Mouse (Mus musculus): ENCODE data around the gene Ankrd44. TPM values are rescaled to one million over a fixed set of nuclear protein-coding genes. Genes with fewer than 3 reads are reported as not detected.

Gene Ankrd44
- total and polyA plus RNA-seq, 3 experiments = 10.2 to 10.7 (median 10.2) TPM

DNA sequence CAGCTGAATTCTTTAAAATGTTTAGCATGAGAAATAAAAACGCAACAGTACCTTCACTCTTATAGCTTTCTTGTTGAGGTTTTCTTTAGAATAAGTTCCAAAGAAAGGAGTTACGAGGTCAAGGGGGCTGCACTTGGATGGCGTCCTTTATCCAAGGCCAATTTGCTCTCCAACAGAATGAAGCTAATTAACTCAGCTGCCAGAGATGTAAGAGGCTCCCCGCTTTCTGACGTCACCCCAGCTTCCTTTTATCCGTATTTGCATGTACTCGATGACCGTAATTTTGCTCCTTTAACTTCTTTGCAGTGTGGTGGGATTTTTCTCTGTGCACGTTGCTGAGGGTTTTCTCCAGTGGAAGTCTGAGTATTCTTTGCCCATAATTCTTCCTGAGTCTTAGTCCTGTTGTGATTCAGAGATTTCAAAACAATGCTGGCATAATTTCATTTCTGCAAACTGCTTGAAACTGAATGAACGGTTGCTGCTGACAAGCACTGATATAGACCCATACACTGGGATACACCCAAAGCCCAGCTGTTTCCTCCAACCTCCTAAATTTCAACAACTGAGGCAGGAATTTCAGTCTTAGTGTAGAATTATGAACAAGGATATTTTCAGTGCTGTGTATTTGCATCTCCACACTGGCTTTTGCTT, 48.6 kb downstream of the Ankrd44 start:
- no peak overlapping the region for H3K4me3 ChIP-seq
- 59% methylated on average over 10 of the region's 10 CpGs for WGBS
- no peak overlapping the region for H3K9ac ChIP-seq (ENCODE audit: low read depth, low read length)
- no peaks in the 10 kb centered on the region; the same call in 1 of the 2 replicates for H3K36me3 ChIP-seq (ENCODE audit: control insufficient read depth, insufficient read depth, low read length)
- no peaks in the 10 kb centered on the region; the same call in 1 of the 2 replicates for H3K79me2 ChIP-seq (replicated peaks; ENCODE audit: control insufficient read depth, insufficient read depth, low read length)
- no peak overlapping the region for H3K27ac ChIP-seq
- intact Hi-C loops (cut with DNase I) = no loop called here
- H3K27me3 ChIP-seq (ENCODE audit: control insufficient read depth, insufficient read depth, low read length) = no peaks in the 10 kb centered on the region
- no peak for TF ChIP-seq EP300 (IDR thresholded peaks at IDR 0.05; ENCODE audit: insufficient read depth, low read depth, low read length)
- no peak for TF ChIP-seq POLR2A (IDR thresholded peaks at IDR 0.05; ENCODE audit: insufficient read depth, low read depth, low read length)
- TF ChIP-seq CTCF (IDR thresholded peaks at IDR 0.05) = no peak
- no peak for DNase-seq
- peaks cover 2% of the 10 kb centered on the region for H3K4me1 ChIP-seq (ENCODE audit: control insufficient read depth, insufficient read depth, low read length)

DNA sequence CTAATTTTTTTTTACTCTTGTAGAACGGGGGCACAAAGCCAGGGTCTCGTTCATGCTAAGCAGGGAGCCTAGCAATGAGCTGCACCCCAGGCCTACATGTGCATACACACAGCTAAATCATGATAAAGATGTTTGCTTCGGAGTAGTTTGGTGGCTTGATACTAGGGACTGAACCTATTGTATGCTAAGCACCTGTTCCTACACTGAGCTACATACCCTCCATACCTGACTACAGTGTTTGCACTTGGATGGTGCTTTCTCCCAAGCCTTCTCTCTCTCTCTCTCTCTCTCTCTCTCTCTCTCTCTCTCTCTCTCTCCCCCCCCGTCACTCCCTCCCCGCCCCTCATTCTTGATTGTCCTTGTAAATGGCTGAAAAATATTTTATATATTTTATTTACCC, 49.2 kb downstream of the Ankrd44 start:
- intact Hi-C loops (cut with DNase I) = no loop called here
- Histone ChIP-seq H3K27me3 (ENCODE audit: control insufficient read depth, insufficient read depth, low read length) (no peaks in the 10 kb centered on the region), H3K9ac (ENCODE audit: low read depth, low read length) (no peak overlapping the region), H3K79me2 (replicated peaks; ENCODE audit: control insufficient read depth, insufficient read depth, low read length) (peaks cover 2% of the 10 kb centered on the region), H3K4me1 (ENCODE audit: control insufficient read depth, insufficient read depth, low read length) (peaks cover 4% of the 10 kb centered on the region), H3K27ac (no peak overlapping the region), H3K4me3 (no peak overlapping the region), H3K36me3 (ENCODE audit: control insufficient read depth, insufficient read depth, low read length) (no peaks in the 10 kb centered on the region; the same call in 1 of the 2 replicates)
- TF ChIP-seq EP300 (IDR thresholded peaks at IDR 0.05; ENCODE audit: insufficient read depth, low read depth, low read length) (no peak), POLR2A (IDR thresholded peaks at IDR 0.05; ENCODE audit: insufficient read depth, low read depth, low read length) (no peak), CTCF (IDR thresholded peaks at IDR 0.05) (no peak)
- no peak for DNase-seq
- 95% methylated on average over 5 of the region's 5 CpGs for WGBS

DNA sequence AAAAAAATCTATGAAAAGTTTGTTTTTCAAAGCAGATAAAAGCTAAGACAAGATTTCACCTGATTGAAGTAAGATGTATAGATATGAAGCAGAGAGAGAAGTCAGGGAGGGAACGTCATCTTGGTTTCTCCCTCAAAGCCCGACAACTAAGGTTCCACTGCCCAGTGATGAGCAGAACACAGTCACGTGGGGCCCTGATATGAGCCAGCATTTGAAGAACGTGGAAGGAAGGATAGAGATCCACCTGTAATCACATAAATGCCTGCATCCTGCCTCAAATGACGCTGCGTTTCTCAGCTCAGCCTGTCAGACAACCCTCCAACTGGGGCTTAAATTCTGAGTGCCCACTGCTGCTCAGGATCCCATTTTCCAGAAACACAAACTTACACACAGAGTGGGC, 52.1 kb downstream of the Ankrd44 start:
- no peak overlapping the region for H3K4me3 ChIP-seq
- WGBS = 79% methylated on average over 6 of the region's 6 CpGs
- no peak overlapping the region for H3K9ac ChIP-seq (ENCODE audit: low read depth, low read length)
- TF ChIP-seq CTCF (IDR thresholded peaks at IDR 0.05) (no peak), EP300 (IDR thresholded peaks at IDR 0.05; ENCODE audit: insufficient read depth, low read depth, low read length) (no peak), POLR2A (IDR thresholded peaks at IDR 0.05; ENCODE audit: insufficient read depth, low read depth, low read length) (no peak)
- DNase-seq = no peak
- intact Hi-C loops (cut with DNase I) = no loop called here
- H3K27ac ChIP-seq = no peak overlapping the region
- H3K79me2 ChIP-seq (replicated peaks; ENCODE audit: control insufficient read depth, insufficient read depth, low read length) = peaks cover 2% of the 10 kb centered on the region
- no peaks in the 10 kb centered on the region for H3K27me3 ChIP-seq (ENCODE audit: control insufficient read depth, insufficient read depth, low read length)
- H3K4me1 ChIP-seq (ENCODE audit: control insufficient read depth, insufficient read depth, low read length) = peaks cover 6% of the 10 kb centered on the region
- no peaks in the 10 kb centered on the region; the same call in 1 of the 2 replicates for H3K36me3 ChIP-seq (ENCODE audit: control insufficient read depth, insufficient read depth, low read length)

DNA sequence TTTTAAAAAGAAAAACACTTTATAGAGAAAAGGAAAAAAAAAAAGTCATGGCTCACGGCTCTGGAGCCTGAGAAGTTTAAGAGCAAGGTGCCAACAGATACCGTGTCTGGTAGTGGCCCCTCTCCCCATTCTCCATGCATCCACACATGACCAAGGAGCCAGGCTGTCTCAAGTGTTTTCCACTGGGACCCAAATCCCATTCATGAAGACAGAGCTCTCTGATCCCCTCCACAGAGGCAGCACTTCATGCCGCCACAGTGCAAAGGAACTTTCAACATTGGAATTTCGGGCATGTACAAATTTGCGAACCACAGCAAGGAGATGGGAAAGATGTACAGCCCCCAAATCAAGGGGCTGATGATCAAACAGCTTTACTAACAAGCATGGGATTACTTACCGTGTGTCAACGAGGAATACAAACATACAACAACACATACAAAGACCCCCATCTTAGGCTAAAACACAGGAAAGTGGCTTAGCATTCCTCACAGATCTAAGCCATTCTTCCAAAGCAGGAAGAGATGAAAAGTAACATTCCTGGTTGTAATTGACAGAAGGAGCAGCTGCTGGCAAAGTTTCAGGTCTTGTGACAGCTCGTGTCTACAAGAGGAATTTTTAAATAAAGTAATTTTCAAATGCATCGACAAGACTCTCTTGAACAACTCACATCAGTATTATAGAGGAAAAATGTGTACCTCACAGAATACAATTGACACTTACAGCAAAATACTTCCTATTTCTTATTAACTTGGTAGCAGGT, 53.1 kb downstream of the Ankrd44 start:
- Histone ChIP-seq H3K27ac (no peak overlapping the region), H3K4me1 (ENCODE audit: control insufficient read depth, insufficient read depth, low read length) (peaks cover 7% of the 10 kb centered on the region), H3K27me3 (ENCODE audit: control insufficient read depth, insufficient read depth, low read length) (no peaks in the 10 kb centered on the region), H3K36me3 (ENCODE audit: control insufficient read depth, insufficient read depth, low read length) (no peaks in the 10 kb centered on the region; the same call in 1 of the 2 replicates), H3K4me3 (no peak overlapping the region), H3K9ac (ENCODE audit: low read depth, low read length) (no peak overlapping the region), H3K79me2 (replicated peaks; ENCODE audit: control insufficient read depth, insufficient read depth, low read length) (peaks cover 2% of the 10 kb centered on the region)
- intact Hi-C loops (cut with DNase I) = no loop called here
- no peak for DNase-seq
- no peak for TF ChIP-seq POLR2A (IDR thresholded peaks at IDR 0.05; ENCODE audit: insufficient read depth, low read depth, low read length)
- no peak for TF ChIP-seq CTCF (IDR thresholded peaks at IDR 0.05)
- no peak for TF ChIP-seq EP300 (IDR thresholded peaks at IDR 0.05; ENCODE audit: insufficient read depth, low read depth, low read length)
- WGBS = 69% methylated on average over 9 of the region's 9 CpGs

DNA sequence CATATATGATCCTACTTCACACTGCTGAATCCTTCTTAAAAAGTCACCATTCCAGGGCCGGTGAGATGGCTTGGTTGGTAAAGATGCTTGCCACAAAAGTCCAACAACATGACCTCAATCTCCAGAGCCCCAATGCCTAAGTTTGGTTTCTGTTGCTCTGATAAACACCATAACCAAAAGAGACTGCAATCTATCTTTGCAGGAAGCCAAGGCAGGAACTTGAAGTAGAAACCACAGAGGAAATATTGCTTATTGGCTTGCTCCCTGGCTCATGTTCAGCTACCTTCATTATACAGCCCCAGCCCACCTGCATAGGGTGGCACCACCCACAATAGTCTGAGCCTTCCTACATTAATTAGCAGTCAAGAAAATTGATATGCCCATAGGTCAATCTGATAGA, 54.9 kb downstream of the Ankrd44 start:
- Histone ChIP-seq H3K36me3 (ENCODE audit: control insufficient read depth, insufficient read depth, low read length) (no peaks in the 10 kb centered on the region; the same call in 1 of the 2 replicates), H3K27me3 (ENCODE audit: control insufficient read depth, insufficient read depth, low read length) (no peaks in the 10 kb centered on the region), H3K27ac (no peak overlapping the region), H3K9ac (ENCODE audit: low read depth, low read length) (no peak overlapping the region), H3K4me1 (ENCODE audit: control insufficient read depth, insufficient read depth, low read length) (peaks cover 9% of the 10 kb centered on the region), H3K4me3 (no peak overlapping the region), H3K79me2 (replicated peaks; ENCODE audit: control insufficient read depth, insufficient read depth, low read length) (peaks cover 2% of the 10 kb centered on the region)
- DNase-seq = no peak
- intact Hi-C loops (cut with DNase I) = no loop called here
- WGBS = 87% methylated on average over 1 of the region's 1 CpGs
- TF ChIP-seq POLR2A (IDR thresholded peaks at IDR 0.05; ENCODE audit: insufficient read depth, low read depth, low read length) (no peak), EP300 (IDR thresholded peaks at IDR 0.05; ENCODE audit: insufficient read depth, low read depth, low read length) (no peak), CTCF (IDR thresholded peaks at IDR 0.05) (no peak)

GRCm38 (mm10) chr1:54870634-54871033, 55.6 kb downstream of the Ankrd44 start:
- DNase-seq = no peak
- H3K27ac ChIP-seq = no peak overlapping the region
- no peak overlapping the region for H3K4me3 ChIP-seq
- WGBS = 75% methylated on average over 2 of the region's 2 CpGs
- H3K79me2 ChIP-seq (replicated peaks; ENCODE audit: control insufficient read depth, insufficient read depth, low read length) = peaks cover 2% of the 10 kb centered on the region
- H3K9ac ChIP-seq (ENCODE audit: low read depth, low read length) = no peak overlapping the region
- no peak for TF ChIP-seq EP300 (IDR thresholded peaks at IDR 0.05; ENCODE audit: insufficient read depth, low read depth, low read length)
- TF ChIP-seq CTCF (IDR thresholded peaks at IDR 0.05) = no peak
- no peak for TF ChIP-seq POLR2A (IDR thresholded peaks at IDR 0.05; ENCODE audit: insufficient read depth, low read depth, low read length)
- no peaks in the 10 kb centered on the region; the same call in 1 of the 2 replicates for H3K36me3 ChIP-seq (ENCODE audit: control insufficient read depth, insufficient read depth, low read length)
- intact Hi-C loops (cut with DNase I) = no loop called here
- H3K4me1 ChIP-seq (ENCODE audit: control insufficient read depth, insufficient read depth, low read length) = peaks cover 9% of the 10 kb centered on the region
- no peaks in the 10 kb centered on the region for H3K27me3 ChIP-seq (ENCODE audit: control insufficient read depth, insufficient read depth, low read length)

All from heart, adult 2 months (tissue).